Mouse (Mus musculus): ENCODE results near the gene AL732309.1.

The AL732309.1 gene

DNA sequence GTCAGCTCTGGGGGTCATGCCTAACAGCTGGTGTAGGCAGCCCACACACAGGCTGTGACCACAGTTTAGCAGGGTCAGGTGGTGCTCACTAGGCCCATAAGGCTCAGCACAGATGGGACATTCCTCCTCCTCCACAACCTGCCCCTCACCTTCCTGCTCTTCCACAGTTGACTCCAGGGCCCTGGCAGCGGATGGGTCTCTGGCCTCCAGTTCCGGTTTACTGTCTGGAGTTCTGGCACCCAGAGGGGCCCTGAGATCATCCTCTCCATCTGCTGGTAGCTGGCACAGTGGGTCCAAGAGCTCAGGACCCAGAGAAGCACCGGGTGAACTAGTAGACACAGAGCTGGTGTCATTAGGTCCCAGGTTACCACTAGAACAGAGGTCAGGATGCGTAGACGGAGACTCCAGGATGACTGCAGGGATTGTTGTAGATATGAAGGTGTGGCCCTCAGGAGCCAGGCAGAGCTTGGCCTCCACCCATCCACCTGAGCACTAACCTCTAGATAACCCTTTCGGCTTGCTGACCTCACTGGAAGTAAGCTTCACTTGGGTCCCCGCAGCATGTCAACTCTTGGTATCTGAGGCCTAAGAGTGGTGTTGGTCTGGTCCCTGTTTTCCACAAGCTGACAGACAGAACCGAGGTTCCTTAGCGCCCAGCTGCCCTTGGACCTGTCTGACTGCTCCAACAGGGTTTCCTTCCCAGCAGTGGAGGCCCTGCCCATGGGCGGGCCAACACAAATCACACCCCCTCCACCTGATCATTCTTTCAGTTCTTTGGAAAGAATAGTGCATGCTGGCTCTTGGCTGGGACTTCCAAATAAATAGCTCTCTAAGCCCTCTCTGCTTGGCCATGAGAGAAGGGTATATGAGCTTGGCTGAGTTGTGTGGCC, at the start of gene AL732309.1:
Gene AL732309.1 (minus strand): TSS at position 681 of the 890 bp plus-strand sequence.
- DNase-seq (ENCODE audit: low spot score in 2 of 2), result no peak

DNA sequence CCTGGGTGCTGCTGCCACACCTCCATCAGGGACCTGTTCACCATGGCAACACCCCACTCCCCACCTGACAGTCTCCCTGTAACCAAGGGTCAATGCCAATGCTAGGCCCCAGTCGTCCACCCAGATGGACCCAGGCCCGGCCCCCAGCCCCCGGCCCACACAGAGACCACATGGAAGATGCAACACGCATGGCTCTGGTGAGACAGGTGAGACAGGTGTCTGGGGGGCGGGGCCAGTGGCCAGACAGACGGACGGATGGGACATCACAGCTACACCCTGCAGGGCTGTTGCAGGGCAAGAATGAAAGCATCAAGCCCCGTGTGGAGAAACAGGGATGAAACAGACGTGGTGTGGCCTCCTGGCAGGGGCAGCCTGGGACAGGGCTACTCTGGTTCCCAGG, 47.0 kb upstream of the AL732309.1 start:
- no peak for DNase-seq (ENCODE audit: low spot score in 2 of 2)

DNA sequence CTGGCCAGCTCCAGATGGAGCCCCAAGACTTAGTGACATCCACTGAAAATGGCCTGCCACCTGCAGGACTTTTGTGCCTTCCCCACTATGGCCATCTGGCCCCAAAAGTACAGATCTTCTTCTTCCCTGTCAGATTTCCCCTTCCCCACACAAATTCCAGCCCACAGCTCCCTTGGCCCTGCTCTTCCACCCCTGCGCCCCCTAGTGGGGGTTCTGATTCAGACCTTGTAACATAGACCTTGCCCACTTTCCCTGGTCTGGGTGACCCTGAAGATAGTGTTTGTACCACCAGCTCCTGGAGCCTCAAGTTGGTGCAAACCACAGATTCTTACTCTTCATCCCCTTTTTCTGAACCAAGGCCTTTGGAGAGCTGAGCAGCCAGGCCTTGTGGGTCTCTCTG, 46.2 kb upstream of the AL732309.1 start:
- DNase-seq (ENCODE audit: low spot score in 2 of 2), result peak; percentile 67 to 91

DNA sequence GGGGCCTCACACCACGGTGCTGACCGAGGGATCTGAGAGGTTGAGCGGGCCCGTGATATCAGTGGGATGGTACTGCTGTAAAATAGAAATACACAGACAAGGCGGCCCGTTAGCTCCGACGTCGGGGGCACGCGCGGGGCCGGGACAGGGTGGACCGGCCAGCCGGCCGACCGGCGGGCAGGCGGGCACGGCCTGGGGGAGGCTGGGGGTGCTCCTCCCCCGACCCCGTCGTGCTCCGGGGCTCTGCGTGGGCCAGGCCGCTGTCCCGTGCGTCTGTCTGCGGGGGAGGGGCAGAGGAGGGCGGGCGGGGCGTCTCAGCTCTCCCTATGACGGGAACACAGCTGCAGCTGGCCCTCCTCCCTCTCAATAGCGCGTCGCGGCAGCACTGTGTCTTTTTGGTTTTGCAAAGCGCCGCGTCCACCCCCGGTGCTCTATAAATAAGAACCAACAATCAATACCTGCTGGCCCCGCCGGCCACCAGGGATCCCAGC, 45.4 kb upstream of the AL732309.1 start:
- DNase-seq (ENCODE audit: low spot score in 2 of 2), result no peak

DNA sequence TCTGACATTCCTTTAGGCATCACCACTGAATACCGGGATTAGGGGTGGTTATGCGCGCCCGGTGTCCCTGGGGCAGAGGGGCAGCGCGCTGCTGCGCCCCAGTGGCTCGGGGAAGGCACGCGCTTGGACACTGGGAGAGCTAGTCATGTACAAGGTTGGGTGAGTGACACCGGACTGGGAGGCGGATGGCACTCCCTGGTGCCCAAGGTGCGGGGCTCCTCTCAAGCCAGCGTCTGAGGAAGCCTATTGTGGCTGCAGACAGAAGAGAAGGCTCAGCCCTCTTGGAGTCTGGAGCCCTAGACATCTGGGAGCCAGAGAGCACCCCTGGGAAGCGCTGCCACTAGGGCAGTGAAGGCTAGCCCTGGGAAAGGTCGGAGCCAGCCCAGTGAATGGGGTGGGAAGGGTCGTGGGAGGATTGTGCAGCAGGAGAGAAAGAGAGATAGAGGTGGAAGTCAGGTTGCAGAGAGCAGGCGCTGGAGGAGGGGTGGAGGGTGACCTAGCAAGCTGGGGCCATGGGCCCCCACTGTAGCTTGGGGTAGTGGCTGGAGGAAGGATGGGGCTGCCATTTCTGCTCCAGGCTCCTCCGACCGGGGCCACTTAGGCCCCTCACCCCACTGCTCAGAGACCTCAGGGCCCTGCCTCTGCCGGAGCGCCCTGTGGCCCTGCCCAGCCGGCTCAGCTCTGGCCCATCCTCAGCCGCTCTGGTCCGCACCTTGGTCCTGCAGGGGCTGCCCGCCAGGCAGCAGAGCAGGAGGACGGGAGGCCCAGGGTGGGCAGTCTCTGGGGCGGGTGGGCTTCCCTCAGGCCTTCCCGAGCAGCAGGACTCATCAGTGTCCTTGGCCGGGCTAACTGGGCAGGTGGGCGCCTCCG, 44.8 kb upstream of the AL732309.1 start:
- DNase-seq (ENCODE audit: low spot score in 2 of 2), result no peak

DNA sequence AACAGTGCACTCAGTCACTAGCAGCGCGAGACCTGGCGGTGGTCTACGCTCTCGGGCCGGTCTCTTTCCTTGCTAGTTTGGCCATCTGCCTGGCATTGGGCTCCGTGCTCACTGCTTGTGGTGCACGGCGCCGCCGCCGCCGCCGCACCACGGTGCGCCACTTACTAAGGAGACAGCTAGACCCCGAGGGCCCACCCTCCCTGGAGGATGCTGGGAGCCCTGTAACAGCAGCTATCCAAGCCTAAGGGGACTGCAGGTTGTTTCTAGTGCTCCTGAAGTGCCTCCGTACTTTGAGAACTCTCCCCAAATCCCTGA, 44.1 kb upstream of the AL732309.1 start:
- DNase-seq (ENCODE audit: low spot score in 2 of 2), result no peak

DNA sequence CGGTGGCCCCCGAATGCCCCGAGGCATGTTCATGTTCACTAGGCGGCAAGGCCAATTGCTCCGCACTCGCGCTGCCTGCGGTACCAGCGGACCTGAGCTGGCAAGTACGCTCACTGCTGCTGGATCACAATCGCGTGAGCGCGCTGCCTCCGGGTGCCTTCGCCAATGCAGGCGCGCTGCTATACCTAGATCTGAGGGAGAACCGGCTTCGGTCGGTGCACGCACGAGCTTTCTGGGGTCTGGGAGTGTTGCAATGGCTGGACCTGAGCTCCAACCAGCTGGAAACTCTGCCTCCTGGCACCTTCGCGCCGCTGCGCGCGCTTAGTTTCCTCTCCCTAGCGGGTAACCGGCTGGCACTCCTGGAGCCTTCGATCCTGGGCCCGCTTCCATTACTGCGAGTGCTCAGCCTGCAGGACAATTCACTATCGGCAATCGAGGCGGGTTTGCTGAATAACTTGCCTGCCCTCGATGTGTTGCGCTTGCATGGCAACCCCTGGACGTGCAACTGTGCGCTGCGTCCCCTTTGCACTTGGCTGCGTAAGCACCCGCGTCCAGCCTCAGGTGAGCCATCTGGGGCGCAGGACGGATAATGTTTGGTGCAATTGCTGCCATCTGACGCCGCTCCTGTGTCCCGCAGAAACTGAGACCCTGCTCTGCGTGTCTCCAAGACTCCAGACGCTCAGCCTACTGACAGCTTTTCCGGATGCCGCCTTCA, 43.6 kb upstream of the AL732309.1 start:
- DNase-seq (ENCODE audit: low spot score in 2 of 2), result no peak

DNA sequence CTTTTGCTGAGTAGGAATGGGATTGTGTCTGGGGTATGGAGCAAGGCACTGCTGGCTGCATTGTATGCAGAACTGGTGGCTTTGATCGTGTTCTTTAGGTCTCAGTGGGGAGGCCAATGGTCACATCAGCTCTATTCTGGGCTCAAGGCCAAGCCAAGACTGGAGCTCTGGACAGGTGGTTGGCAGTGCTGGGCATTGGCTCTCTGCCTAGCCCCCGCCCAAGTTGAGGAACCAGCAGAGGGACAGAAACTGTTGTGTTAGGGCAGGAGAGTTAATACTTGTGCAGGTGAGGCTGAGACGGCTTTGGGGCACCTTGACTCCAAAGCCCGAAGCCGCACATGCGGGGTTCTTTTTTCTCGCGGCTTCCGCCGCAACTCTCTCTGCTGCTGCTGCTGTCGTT, 43.0 kb upstream of the AL732309.1 start, which contains the start of gene Lrrc26:
Gene Lrrc26 (plus strand): TSS at position 265 of the 400 bp plus-strand sequence.
- DNase-seq (ENCODE audit: low spot score in 2 of 2), result no peak

DNA sequence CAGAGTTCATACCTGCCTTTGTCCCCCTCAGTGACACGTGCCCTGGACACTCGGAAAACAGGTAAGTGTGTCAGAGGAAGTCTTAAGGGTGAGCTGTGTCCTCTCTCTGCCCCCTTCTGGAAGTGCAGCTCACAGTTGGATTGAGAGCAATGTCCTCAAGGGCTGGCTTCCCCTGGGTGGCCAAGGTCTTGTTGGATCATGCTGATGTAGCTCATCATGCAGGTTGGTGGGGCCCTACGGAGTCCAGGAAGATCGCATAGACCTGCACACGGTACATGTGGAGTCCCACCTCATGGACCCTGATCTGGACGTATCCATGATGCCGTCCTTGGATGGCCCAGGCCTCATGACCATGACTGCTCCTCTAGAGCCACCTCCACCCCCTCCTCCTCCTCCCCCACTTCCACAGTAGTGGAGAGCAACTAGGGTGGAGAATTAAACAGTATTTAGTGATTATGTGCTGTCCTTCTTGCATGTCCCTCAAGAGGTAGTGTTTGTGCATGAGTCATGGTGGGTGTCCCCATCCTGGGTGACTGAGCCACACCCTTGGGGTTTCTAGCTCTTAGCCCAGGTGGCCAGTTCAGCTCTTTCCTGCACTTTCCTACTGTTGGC, 42.2 kb upstream of the AL732309.1 start:
- DNase-seq (ENCODE audit: low spot score in 2 of 2), result no peak

DNA sequence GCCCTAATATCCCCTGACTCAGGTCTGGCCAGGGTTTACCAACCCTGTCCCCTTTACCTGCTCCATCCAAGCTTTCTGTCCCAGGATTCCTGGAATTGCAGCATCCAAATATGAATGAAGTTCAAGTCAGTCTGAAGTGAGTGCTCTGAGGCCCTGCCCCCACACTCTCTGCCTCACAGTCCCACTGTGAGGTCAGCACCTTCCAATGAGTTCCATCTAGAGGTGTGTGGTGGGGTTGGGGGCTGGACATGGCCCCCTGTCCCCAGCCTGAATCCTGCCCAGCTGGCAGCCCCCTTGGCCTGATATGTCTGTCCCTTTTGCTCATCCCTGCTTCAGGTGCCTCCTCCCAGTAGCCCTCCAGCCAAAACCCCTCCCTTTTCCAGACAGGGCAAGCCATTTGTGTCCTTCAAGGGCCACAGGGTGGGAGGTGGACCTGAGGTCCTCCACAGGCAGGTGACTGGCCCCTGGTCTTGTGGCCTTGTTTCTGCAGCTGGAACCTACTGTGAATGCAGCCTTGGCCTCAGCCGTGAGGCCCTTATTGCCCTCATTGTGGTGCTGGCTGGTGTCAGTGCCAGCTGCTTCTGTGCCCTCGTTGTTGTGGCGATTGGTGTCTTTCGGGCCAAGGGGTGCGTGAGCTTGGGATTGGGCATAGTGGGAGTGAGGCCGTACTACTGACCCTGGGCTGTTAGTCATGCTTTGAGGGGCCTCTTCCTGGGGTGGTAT, 41.4 kb upstream of the AL732309.1 start, which contains the start of gene Tmem210:
Gene Tmem210 (plus strand): TSS at position 219 of the 723 bp plus-strand sequence.
- DNase-seq (ENCODE audit: low spot score in 2 of 2), result no peak

DNA sequence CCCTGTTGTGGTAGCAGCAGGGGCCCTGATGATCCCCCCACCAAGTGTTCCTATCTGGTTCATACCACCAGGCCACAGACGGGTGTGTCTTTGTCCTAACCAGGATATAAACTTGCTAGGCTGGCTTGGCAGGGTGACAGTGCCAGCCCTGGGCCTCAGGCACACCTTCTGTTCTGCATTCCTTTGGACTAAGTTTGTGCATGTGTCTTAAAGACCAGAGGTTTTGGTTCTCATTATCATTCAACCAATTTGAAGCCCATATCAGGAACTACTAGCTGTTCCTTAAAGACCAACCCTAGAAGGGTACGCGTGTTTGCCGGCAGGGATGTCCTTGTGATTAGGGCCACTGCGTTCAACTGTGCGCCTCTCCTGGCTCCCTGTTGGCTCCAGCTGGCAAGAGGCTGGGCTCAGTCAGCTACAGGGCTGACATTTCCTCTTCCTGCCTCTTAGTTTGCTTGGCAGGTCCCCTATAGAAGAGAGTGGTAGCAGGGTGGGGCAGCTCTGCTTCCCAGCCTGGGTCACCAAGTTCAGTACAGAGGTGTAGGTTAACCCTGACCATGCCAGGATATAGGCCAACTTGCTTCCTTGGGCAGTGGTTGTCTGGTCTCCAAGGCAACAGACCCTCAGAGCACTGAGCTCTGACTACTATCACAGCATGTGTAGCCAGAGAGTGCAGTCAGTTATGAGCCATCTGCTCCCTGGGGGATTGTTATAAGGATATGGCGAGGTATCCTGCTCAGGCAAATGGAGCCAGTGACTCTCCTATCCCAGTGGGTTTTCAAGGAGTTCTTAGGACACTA, 40.4 kb upstream of the AL732309.1 start:
- no peak for DNase-seq (ENCODE audit: low spot score in 2 of 2)

DNA sequence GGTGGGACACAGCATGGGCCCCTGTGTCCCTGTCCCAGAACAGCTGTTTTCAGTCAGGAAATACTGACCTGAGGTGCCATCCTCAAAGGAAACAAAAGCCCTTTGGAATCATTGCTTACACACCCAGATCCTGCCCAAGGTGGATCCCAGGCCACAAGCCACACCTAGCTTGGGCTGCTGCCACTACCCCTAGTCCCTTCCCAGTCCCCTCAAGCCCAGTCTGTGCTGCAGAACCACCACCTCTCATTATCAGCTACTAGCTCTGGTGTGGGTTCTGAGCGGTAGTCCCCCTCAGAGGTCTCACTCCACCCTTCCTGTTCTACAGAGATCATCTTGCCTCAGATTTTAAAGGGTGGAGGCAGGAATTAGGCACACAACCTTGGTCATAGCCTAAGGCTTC, 39.7 kb upstream of the AL732309.1 start:
- DNase-seq (ENCODE audit: low spot score in 2 of 2), result no peak

DNA sequence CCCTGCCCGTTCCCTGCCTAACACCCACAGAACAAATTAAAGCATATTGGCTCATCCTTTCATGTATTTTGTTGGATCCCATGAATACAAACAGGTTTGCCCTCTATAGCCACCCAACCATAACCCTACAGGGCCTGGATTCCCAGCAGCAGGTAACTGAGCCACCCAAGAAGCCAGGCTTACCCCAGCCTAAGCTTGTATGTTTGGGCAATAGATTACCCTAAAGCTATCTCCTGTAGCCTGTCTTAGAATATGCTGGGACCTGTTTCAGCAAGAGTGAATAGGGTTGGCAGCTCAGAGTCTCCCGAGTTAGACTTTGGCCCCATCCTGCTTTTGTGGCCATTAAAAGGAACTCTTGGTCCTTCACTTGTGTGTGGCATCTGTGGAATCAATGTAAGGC, 38.9 kb upstream of the AL732309.1 start:
- no peak for DNase-seq (ENCODE audit: low spot score in 2 of 2)

DNA sequence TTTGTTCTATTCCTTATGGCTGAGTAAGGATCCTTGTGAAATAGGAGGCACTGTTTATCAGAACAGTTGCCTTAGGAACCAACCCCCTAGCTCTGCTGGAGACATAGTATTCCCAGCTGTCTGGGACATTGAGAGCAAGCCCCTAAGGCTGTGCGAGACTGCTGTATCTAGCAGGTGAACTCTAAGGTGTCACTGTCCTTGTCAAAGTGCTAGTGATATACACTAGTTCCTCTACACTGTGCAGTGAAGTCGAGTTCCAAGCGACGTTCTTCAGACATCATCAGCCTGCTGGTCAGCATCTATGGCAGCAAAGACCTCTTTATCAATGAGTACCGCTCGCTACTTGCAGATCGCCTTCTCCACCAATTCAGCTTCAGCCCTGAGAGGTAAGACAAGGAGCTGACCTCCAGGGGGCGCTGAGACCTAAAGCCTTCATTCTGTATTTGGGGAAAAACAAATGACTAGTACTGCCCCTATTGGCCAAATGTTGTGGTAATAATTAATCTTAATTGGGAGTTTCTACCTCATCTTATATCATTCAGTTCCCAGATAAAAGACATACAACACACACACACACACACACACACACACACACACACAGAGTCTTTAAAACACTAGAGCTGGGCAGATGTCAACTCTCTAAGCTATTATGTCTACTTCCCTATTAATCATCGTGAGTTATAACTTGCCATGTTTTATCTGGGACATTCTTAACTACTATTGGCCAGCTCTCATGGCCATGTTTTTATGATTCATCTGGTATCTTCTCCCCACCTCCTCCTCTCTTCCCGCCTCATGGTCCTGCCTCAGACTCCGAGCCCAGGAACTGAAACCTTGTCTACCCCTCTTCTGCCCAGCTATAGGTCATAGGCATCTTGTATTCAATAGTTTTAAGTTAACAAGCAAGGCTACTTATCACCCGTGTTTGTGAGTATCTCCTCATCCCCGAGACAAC, 32.5 kb upstream of the AL732309.1 start:
- peak; percentile 85 to 94 for DNase-seq (ENCODE audit: low spot score in 2 of 2)

DNA sequence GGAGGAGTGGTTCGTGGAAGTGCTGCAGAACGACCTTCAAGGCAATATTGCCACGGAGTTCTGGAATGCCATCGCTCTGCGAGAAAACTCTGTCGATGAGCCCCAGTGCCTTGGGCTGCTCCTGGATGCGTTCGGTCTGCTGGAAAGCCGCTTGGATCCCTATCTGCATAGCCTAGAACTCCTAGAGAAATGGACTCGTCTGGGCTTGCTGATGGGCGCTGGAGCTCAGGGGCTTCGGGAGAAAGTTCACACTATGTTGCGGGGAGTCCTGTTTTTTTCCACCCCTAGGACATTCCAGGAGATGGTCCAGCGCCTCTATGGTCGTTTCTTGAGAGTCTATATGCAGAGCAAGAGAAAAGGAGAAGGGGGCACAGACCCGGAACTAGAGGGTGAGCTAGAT, 26.3 kb upstream of the AL732309.1 start:
- no peak for DNase-seq (ENCODE audit: low spot score in 2 of 2)

DNA sequence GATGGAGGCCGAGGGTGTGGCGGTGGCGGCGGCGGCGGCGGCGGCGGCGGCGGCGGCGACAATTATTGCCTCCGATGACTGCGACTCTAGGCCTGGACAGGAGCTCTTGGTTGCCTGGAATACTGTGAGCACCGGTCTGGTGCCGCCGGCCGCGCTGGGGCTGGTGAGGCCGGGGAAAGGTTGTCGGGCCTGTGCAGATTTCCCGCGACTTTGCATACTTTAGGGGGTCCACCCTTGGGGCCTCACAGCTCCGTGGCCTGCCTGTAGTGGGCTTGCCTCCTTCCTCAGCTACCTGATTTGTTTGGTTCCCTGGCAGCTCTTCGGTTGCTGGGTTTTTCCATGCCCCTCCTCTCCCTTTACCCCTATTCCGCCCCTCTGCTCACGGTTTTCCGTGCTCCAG, 25.9 kb upstream of the AL732309.1 start:
- DNase-seq (ENCODE audit: low spot score in 2 of 2), result no peak

DNA sequence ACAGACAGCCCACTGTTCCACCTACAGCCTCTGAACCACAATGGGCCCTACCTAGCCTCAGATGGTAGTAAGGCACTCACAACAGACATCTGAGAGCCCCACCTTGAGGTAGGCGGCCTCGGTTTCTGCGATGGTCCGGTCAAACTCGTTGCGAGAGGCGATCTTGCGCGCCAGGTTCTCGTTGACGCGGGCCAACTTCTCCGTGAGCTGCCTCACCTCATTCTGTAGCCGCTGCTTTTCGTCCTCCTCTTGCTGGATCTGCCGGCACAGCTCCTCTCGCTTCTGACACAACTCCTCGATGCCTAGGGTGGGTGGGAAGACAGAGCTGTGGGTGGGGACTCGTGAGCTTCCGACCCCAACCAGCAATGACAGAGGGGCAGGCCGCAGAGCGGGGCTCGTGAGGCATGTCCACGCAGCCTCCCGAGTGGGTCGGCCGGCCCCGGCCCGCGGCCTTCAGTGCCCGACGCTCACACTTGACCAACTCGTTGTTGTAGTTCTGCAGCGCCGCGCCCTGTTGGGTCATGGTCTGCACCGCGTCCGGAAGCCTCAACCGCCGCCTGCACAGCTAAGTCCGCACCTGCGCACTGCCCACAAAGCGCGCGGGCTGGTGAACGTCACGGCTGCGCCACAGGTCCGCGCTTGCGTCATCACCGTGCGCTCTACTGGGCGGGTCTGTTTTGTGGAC, 25.3 kb upstream of the AL732309.1 start, which contains the start of the genes Ssna1 and Anapc2:
Gene Ssna1 (minus strand): TSS at position 612 of the 685 bp plus-strand sequence.
Gene Anapc2 (plus strand): TSS at position 652 of the 685 bp plus-strand sequence.
- DNase-seq (ENCODE audit: low spot score in 2 of 2), result peak; percentile 98 to 99

DNA sequence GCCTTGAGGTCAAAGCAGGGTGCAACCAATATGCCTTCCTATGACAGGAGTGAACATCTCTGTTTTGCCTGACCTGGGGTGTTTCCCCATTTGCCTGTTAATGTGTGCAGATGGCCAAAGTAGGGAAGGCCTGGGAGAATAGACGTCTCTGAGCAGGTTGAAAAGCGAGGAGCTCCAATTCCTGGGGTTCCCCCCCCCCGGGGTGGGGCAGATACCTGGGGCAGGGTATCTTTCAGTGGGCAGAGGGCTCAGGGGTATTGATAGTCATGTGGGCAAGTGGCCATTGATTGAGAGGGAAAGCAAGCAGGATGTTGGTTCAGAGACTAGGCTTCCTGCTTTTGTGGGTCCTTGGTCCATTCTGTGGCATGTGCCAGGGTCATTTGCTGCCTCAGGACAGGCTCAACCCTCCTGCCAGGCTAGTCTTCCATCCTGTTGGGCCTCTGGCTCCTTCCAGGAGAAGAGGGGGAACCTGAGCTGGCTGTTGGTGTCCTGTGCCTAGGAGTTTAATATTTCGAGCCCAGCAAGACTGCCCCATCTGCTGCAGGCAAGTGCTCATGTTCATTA, 21.2 kb upstream of the AL732309.1 start:
- DNase-seq (ENCODE audit: low spot score in 2 of 2), result no peak

All from spleen, postnatal 4 days (tissue).